Mouse (Mus musculus): ENCODE data around the gene Ndufaf2.

- TF ChIP-seq POLR2A (IDR thresholded peaks at IDR 0.05; ENCODE audit: low read depth, low read length) (no peak), CTCF (IDR thresholded peaks at IDR 0.05; ENCODE audit: extremely low read depth, insufficient read depth, insufficient read length, insufficient replicate concordance) (no peak)
Observed at GRCm38 (mm10) chr13:107955327-107956110, 202.9 kb downstream of the Ndufaf2 start.
